Mouse (Mus musculus): ENCODE measurements around the gene Lrrc74b. TPM values are rescaled to one million over a fixed set of nuclear protein-coding genes. Genes with fewer than 3 reads are reported as not detected.
"Not testable (repeated sequence)": the region's sequence is repeated elsewhere in the genome, so short reads cannot be mapped to it uniquely, and the experiment has no call there.

Lrrc74b gene
- total RNA-seq, 2 experiments from 2014 or later, result 0.33 to 1.1 TPM

DNA sequence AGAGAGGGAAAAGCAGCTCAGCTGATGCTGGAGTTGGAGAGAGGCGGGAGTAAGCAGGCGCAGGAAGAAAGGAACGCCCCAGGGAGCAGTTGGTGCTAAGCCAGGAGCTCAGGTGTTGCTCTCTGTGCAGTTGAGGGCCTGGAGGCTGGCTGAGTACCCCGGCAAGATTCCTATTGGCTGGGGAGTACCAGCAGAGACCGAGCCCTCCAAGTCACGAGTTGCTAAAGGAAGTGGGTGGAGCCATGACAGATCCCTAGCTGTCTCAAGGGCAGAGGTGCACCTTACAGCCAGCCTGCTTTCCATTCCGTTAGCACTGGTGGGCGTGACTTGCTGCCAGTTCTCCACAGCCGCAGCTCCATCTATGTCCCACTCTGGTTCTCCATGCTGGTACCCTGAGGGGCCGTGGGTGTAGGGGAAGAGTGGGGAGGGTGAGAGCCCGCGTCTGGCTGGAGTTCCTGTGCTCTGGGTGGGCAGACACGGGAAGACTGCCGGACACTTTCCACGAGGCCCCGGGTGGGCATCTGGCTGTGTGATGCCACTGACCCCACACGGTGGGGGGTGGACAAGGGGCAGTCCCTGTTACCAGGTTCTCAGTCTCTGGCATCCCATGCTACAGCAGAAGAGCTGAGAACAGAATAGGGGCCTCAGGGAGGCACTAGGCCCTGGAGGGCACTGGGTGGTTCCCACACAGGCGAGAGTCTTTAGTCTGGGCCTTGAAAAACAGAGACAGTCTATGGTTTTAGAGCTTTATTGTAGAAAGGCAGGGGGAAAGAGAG lies 6.9 kb downstream of the Lrrc74b start:
- DNase-seq (ENCODE audit: low spot score in 2 of 2), result no peak

DNA sequence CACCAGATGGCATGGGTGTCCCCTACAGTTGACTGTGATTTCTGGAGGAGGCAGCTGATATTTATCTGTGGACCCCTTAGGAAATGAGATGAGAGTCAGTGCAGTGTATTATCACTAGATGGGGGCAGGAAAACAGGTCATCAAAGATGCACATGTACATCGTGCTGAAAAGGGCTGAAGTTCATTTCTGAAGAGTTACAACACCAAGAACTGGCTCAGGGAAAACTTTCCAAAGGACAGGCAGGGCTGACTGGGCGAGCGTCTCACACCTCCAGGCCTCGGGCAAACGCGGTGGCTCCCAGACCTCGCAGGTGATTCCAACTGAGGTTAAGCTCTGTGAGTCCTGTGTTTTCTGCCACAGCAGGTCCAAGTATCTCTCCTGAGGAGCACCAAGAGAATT lies 8.2 kb downstream of the Lrrc74b start:
- DNase-seq (ENCODE audit: low spot score in 2 of 2), result no peak

DNA sequence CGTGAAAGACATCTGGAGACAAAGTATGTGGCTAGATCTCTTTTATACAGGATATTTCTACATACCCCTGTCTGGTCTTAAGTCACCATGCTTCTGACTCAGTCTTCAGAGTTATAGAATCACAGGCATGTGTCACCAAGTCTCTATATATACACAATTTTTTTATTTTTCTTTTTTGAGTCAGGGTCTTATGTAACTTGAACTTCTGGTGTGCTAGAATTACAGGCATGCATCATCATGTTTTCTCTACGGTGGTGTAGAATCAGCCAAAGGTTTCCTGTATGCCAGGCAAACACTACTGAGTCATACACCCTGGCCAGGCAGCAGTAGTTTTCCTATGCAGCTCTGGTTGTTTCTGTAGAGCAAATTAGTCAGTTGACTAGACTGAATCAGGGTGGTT lies 18.4 kb downstream of the Lrrc74b start:
- DNase-seq (ENCODE audit: low spot score in 2 of 2), result no peak

DNA sequence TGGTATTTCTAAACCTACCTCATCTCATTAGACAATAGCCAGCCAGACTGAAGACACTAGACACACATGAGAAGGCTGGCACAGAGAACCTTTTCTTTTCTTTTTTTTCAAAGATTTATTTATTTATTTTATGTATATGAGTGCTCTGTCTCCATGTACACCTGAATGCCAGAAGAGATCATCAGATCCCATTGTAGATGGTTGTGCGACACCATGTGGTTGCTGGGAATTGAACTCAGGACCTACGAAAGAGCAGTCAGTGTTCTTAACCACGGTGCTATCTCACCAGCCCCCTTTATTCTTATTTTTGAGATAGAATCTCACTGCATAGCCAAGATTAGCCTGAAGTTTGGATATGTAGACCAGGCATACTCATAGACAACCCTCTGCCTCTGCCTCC lies 24.5 kb downstream of the Lrrc74b start:
- no peak for DNase-seq (ENCODE audit: low spot score in 2 of 2)

DNA sequence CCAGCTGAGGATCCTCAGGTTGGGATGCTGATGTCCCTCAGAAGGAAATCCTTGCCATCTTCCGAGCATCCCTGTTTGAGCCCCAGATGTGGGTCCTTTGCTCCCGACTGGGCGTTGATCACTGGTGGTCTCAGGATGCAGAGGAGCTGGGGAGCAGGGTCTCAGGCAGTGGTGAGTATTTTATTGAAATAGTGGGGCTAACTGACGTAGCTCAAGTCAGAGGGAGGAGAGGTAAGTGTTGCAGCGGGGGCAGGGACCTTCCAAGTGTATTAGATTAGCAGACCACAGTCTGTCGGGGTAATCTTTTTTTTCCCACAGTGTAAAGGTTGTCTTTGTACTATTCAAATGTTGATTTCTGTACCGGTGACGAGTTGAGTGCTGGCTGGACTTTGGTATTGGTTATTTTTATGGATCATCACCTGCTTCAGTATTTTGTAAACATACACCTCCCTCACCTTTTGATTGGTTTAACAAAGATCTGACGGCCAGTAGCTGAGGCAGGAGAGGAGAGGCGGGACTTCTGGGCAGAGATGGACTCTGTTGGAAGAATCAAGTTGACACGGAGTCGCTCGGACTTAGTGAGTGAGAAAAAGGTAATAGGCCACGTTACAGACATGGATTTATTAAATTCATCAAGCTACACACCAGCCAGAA lies 28.2 kb downstream of the Lrrc74b start:
- no peak for DNase-seq (ENCODE audit: low spot score in 2 of 2)

DNA sequence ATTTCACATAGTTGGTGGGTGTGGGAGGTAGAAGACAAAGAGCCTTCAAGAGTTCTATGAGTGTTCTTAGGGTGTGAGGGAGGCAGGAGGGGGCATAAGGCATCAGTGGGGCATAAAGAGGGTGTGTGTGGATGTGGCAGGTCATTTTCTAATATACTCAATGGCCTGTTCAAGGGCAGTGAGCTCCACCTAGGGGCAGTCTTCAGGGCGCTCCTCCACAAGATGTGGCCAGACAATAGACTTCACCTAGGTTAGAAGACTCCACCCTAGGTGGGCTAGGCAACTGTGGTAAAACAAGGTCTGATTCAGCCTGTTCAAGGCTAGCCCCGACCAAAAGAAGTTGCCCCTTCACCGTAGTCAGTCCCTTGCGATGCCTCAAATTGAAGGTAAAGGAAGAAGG lies 28.8 kb downstream of the Lrrc74b start:
- DNase-seq (ENCODE audit: low spot score in 2 of 2), result no peak

DNA sequence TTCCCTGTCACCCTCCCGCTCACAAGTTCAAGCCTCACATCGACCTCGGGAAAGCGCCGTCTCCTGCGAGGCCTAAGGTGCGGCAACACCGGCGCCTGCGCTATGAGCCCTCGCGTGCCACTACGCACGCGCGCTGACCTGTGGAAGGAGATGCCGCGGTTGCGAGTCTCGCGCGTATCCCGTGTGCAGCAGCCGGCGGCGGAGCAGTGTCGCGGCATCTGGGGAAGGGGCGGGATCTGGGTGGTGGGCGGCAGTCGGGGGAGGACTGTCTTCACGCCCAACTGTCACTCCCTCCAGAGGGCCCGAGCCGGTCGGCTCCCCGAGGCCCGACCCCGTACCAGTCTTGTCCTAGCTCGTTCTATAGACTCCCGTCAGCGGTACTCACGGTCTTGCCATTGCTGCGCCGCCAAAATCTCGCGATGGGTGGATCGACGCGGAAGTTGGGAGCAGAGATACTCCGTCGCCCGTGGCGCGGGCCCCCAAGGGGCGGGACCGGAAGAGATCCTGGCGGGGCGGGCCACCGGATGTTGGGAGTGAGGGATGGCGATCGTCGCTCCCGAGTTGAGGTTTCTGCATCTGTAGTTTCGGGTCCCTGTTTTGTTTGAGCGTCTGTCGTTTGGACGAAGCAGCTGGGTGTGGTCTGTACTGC lies 30.3 kb downstream of the Lrrc74b start, which contains the start of gene Thap7:
Gene Thap7 (minus strand): TSS at position 497 of the 649 bp plus-strand sequence.
- DNase-seq (ENCODE audit: low spot score in 2 of 2), result peak; percentile 95 to 96

DNA sequence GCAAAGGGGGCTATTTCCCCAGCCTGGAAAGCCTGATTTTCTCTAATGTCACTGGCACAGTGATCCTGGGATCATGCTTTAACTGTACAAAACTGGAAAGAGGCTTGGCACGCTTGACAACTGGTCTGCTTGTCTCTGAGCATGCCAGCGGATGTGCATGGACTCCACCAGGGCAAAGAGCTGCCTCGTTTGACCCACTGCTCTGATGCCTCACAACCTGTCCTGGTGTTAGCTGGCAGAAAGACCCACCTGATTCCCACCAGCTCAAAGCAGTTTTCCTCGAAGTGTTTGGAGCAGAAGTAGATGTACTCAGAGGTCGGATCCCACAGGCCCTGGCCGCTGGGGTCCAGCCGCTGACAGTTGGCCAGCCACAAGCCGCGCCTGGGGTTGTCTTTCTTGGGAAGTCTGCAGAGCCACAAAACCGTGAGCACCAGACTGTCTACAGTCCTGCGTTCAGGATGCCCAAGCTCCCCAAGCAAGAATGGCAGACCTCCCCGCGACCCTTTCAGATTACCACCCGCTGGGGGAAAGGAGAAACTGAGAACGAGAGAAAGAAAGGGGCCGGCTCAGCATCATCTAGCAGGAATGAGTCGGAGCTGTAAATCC lies 31.0 kb downstream of the Lrrc74b start:
- DNase-seq (ENCODE audit: low spot score in 2 of 2), result no peak

DNA sequence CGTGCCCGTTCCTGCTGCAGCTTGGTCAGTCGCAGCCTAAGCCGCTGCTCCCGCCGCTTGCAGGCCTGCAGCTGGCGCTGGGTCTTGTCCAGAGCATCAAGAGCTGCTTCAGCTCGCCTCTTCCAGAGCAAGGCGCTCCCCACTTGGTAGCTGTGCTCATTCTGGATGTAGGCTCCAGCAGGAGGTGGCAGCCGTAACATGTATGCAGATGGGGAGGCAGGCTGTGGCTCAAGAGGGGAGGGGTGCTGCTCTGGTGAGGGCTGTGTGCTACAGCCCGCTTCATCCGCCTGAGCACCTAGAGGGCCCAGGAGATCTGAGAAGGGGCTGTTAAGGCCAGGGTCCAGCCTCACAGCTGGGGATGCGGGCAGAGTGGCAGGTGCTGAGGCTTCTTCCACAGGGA lies 32.8 kb downstream of the Lrrc74b start:
- DNase-seq (ENCODE audit: low spot score in 2 of 2), result no peak

DNA sequence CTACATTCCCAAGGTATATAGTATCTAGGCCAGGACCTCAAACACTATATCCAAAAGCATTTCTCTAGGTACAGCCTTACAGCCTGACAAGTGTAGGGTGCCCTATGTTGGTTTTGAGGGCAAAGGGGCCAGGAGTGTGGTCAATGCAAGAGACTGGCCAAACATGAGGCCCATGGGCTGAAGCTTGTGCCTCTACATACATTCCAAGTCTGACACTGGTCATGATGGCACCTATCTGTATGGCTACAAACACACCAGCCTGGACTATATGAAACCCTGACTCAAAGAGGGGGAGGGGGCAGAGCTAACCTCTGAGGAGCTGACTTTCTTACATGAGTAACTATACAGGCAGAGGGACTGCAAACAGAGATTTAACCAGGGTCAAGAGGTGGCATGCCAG lies 33.4 kb downstream of the Lrrc74b start:
- DNase-seq (ENCODE audit: low spot score in 2 of 2), result no peak

DNA sequence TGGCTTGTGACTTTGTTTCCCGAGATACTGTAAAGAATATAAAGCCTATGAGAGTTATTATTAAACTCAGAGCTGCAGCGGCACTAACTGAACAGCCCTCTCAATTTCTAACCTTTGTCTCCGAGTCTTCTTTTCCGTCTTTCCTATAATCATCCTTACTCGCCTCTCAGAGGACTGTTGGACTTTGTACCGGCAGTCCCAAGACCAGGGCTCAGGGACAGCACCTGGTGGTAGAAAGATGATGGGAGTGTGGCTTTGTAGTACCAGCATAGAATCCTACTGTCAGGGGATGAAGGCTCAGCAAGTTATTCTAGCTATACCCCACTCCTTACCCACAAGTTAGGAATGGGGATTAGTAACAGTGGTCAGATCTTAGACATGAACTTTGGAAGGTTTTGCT lies 34.8 kb downstream of the Lrrc74b start:
- DNase-seq (ENCODE audit: low spot score in 2 of 2), result no peak

DNA sequence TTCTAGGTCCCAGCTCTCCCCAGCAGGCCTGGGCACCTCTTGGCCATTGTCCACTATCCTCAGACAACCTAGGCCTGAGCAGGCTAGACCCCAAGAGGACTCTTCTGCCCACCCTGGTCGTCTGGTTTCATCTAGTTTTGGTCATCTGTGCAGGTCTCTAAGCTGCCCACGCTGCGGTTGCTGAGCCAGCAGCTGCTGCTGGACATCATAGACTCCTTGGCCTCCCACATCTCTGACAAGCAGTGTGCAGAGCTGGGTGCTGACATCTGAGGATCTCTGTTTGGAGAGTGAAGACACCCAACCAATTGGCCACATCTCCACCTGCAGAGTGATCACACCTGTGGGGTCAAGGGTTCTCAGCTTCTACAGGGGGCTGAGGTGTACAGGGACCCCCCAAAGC lies 35.5 kb downstream of the Lrrc74b start:
- DNase-seq (ENCODE audit: low spot score in 2 of 2), result no peak

DNA sequence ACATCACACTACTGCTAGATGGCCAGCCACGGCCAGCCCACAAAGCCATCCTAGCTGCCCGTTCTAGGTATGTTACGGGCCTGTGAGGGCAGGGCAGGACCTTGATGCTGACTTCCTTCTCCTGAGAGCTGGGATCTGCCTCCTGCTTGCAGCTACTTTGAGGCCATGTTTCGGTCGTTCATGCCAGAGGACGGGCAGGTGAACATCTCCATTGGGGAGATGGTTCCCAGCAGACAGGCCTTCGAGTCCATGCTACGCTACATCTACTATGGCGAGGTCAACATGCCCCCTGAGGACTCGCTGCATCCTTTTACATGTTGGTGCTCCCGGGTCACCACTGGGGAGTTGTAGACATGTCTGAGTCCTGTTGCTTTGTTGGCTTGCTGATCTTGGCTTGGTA lies 36.9 kb downstream of the Lrrc74b start:
- no peak for DNase-seq (ENCODE audit: low spot score in 2 of 2)

DNA sequence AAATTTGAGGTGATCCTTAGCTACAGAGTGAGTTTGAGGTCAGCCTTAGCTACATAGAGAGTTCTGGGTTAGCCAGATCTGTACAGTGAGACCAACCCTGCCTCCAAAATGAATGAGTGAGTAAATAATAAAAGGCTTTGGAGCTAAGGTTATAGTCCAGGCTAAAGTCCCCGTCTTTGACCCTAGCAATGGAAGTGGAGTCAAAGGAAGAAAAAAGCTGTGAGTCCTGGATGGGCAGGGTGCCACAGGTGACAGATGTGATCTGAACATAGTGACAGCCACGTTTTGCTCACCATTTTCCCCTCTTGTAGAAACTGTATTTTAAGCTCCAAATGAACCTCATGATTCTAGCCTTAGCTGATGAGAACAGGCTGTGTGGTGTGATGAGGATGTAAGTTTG lies 42.1 kb downstream of the Lrrc74b start:
- DNase-seq (ENCODE audit: low spot score in 2 of 2), result no peak

DNA sequence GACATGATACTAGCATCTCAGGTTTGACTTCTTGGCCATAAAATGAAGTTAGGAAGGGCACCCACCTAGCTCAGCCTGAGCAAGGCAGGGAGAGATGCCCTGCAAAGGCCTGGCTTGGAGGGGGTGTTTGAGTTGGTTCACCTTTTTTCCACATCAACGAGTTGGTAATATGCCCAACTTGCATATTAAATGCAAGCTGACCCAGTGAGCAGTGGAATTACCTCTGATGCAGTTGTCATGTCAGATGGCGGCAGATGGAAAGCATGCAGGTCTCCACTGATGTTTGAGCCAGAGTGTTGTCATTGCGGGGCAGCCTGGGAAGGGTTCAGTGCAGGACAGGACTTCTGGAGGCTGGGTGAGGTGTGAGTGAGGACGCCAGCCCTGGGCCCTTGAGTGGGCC lies 49.6 kb downstream of the Lrrc74b start:
- DNase-seq (ENCODE audit: low spot score in 2 of 2), result no peak

DNA sequence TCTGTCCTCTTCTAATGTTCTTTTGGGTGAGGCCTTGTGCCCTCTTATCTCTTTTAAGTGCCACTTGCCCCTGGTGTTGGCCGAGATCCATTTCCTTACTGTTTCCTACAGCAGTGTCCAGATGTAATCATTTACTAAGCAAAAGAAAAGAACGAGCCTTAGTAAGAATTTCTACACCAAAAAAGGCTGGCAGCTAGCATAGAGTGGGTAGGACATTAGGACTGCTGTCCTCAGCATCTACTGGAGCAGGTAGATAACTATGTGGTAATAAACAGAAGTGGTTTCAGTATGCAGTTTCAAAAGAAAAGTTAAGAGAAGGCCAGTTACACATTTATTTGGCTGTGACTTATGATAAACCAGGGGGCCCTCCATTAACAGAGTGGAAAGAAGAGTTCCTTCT lies 50.4 kb downstream of the Lrrc74b start:
- DNase-seq (ENCODE audit: low spot score in 2 of 2), result no peak

DNA sequence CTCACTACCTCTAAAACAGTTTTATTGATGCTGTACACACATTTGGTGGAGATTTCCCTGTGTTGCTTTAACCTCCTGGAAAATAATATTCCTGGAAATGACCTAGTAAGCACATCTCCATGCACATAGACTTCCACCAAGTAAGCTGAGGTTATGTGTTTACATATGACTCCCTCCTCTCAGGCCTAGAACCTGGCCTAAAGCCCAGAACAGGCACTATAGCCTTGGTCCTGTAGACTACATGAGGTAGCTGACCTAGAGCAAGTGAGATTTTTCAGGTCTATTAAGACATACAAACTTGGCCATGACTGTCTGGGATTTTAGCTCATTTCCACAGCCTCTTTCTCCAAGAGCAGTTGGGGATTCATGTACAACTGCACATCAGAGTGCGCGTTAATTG lies 50.9 kb downstream of the Lrrc74b start:
- DNase-seq (ENCODE audit: low spot score in 2 of 2), result no peak

DNA sequence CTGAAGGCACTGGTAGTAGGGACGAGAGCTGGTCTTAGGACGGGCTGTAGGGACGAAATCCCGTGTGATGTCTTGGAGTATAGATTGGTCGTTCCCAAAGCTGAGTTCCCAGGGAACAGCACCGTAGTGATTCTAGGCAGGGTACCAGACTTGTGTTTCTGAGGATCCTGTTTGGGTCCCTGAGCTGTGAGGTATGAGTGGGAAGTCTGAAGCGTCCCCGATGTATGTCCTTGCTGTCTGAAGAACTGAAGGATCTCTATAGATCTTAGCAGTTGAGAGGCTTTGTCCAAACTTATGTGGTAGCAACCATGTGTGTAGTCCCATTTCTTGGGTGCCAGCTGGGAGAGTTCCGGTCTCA lies 51.8 kb downstream of the Lrrc74b start:
- DNase-seq (ENCODE audit: low spot score in 2 of 2), result no peak

DNA sequence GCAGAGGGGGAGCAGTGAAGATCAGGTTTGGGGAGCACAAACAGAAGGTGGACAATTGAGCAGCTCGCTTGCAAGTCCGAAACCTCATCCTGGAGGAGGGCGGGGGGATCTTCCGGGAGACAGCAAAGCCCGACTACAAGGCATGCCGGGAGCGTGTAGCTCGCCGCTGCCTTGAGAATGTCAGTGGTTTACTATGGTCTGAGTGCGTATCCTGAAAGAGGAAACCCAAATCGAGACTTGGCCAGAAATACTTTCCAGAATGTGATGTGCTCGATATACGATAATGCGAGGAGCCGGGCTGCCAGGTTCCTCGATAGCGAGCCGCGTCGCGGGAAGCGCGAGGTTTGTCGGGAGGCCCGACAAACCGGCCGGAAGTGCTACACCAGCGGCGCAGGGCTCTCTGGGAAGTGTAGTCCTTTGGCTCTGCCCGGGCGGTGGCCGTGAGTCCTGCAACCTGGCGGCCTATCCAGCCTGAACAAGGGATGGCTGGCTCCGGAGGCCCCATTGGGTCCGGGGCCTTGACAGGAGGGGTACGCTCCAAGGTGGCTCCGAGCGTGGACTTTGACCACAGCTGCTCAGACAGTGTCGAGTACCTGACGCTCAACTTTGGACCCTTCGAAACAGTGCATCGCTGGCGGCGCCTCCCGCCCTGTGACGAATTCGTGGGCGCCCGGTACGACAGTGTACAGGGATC lies 52.4 kb downstream of the Lrrc74b start, which contains the start of gene Lztr1:
Gene Lztr1 (plus strand): TSS at position 143 of the 694 bp plus-strand sequence.
- peak; percentile 86 to 93 for DNase-seq (ENCODE audit: low spot score in 2 of 2)

DNA sequence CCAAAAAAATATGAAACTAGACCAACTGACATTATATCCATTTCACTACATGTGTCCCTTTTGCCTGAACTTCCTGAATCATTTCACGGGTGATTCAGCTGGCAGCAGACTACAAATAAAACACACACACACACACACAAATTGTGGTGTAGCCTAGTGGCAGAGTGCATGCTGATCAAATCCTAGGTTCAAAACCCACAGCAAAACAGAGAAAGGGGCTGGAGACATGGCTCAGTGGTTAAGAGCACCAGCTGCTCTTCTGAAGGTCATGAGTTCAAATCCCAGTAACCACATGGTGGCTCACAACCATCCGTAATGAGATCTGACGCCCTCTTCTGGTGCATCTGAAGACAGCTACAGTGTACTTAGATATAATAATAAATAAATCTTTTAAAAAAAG lies 53.0 kb downstream of the Lrrc74b start:
- not testable (repeated sequence) for DNase-seq (ENCODE audit: low spot score in 2 of 2)

DNA sequence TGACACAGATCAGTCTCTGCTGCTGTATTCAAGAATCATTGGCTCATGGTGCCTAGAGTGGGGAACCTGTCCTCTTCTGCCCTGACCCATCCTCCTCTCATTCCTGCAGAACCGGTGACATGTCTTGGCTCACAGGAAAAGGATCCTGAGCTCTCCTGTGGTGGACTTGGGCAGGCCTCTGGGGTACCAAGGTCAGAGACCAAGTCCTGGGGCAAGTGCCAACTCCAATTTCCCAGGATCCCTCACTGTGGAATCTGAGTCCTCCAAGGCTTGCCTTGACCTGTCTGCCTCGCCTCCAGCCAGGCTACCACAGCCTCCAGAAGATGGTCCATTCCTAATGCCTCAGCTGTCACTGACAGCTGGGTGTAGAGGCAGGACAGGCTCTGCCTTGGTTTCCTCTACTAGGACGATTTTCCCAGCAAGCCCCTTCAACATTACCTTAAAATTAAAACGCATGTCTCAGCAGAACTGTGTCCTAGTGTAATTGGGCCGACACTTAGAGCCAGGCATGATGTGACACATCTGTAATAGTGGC lies 54.0 kb downstream of the Lrrc74b start:
- no peak for DNase-seq (ENCODE audit: low spot score in 2 of 2)
